Mouse (Mus musculus) neural tube, embryonic 14.5 days (tissue): Measurements from ENCODE around the gene Plekhm1. TPM values are rescaled to one million over a fixed set of nuclear protein-coding genes. Genes with fewer than 3 reads are reported as not detected.
"Not testable (repeated sequence)": the region's sequence is repeated elsewhere in the genome, so short reads cannot be mapped to it uniquely, and the experiment has no call there.

Experiments
- ATAC-seq: fragments of 200-750 bp; cut with Nextera tagmentation; 2 replicates; pipeline ENCODE4 v1.8.0; 2017; ENCODE audit warnings: low read depth, mild to moderate bottlenecking, moderate TSS enrichment, moderate library complexity
- H3K27ac ChIP-seq: fragments of 300-500 bp; sonication (generic); 2 replicates; pipeline ENCODE4 v1.5.1; 2014; ENCODE audit warnings: low read depth, mild to moderate bottlenecking, control low read depth, low read length, moderate library complexity, mixed read lengths
- H3K27me3 ChIP-seq: fragments of 300-500 bp; sonication (generic); 2 replicates; pipeline ENCODE4 v1.6.1; 2014; ENCODE audit warnings: low read length; ENCODE audit not compliant: control insufficient read depth, insufficient read depth
- H3K36me3 ChIP-seq: fragments of 300-500 bp; sonication (generic); 2 replicates; pipeline ENCODE4 v1.6.1; 2014; ENCODE audit warnings: low read length, mixed read lengths; ENCODE audit not compliant: control insufficient read depth, insufficient read depth
- H3K4me1 ChIP-seq: fragments of 300-500 bp; sonication (generic); 2 replicates; pipeline ENCODE4 v1.6.1; 2014; ENCODE audit warnings: low read length; ENCODE audit not compliant: control insufficient read depth, insufficient read depth
- H3K4me2 ChIP-seq: fragments of 300-500 bp; sonication (generic); 2 replicates; pipeline ENCODE4 v1.6.1; 2014; ENCODE audit warnings: mild to moderate bottlenecking, low read depth, low read length, control low read depth
- H3K4me3 ChIP-seq: fragments of 300-500 bp; sonication (generic); 2 replicates; pipeline ENCODE4 v1.5.1; 2014; ENCODE audit warnings: low read depth, low read length, control low read depth, mixed read lengths
- H3K9ac ChIP-seq: fragments of 300-500 bp; sonication (generic); replicated peaks from 2 replicates; pipeline ENCODE4 v1.6.1; 2014; ENCODE audit warnings: low read depth, mild to moderate bottlenecking, control low read depth, low read length, mixed read lengths
- H3K9me3 ChIP-seq: fragments of 300-500 bp; sonication (generic); 2 replicates; pipeline ENCODE4 v1.6.1; 2016; ENCODE audit warnings: low read length; ENCODE audit not compliant: control insufficient read depth
- WGBS: fragments of 180-500 bp; shearing (Covaris S2); extraction: QIAGEN DNeasy Blood & Tissue Kit; methylation state at CpG from one replicate; pipeline ENCODE4 v1.1.7; 2014; 5-methylcytosine and 5-hydroxymethylcytosine counted together
- polyA plus RNA-seq: library from polyadenylated mRNA; unstranded; fragments of >200 nt; fragmentation: Nextera tagmentation; extraction: Ambion mirVana; gene quantifications from 2 replicates; pipeline ENCODE4 v1.2.1, GENCODE M21; 2014

Gene Plekhm1
- polyA plus RNA-seq, 1 experiment from 2014 or later: 9.5 TPM

DNA sequence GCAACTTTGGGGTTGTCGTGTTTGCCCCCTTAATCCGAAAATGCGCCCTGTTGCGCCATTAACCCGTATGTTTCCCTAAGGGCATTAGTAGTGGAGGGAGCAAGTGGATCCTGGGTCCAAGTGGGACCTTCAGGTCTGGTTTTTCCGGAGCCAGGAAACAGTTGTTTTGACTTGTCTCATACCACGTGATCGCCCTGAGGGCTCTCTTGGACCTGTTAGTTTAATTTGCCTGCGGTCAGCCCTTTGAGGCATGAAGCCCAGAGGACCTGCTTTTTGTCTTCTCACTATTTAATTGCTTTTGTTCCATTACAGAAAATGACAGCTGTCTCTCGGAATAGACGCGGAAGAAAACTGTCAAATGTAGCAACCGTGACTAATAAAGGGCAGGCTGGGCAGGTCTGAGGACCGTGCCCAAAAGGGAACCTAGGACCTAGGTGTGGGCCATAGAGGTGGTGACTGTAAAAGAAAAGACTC is 500 bp upstream of the Plekhm1 start:
- H3K4me1 ChIP-seq: peaks cover 7% of the 10 kb centered on the region; the same call in 1 of the 2 replicates
- peak overlapping the region; percentile 49 for H3K9ac ChIP-seq
- H3K27me3 ChIP-seq: no peaks in the 10 kb centered on the region
- no peaks in the 10 kb centered on the region for H3K36me3 ChIP-seq
- no peaks in the 10 kb centered on the region for H3K9me3 ChIP-seq
- peak overlapping the region; percentile 67 for H3K4me2 ChIP-seq
- WGBS: 1% methylated on average over 14 of the region's 14 CpGs
- peak overlapping the region; percentile 45; the same call in 1 of the 2 replicates for H3K27ac ChIP-seq
- peak overlapping the region; percentile 62 for H3K4me3 ChIP-seq
- peak; percentile 57 for ATAC-seq

DNA sequence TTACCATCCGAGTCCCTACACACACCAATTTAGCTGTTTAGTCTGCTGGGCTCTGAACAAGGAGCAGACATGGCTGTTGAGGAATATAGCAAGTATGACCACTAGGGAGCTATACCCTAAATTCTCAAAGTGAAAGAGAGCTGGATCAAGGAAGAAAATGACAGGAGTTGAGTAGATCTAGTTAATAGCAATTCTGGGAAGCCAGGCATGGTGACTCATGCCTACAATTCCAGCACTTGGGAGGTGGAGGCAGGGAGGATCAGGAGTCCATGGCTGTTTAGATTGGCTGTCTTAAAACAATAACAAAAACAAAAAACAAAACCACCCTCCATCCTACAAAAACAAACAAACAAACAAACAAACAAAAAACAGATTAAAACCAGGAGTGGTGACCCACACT is 1.2 kb downstream of the Plekhm1 start:
- H3K4me1 ChIP-seq: peaks cover 7% of the 10 kb centered on the region; the same call in 1 of the 2 replicates
- H3K4me2 ChIP-seq: peak overlapping the region; percentile 67; the same call in 1 of the 2 replicates
- peak overlapping the region; percentile 62; the same call in 1 of the 2 replicates for H3K4me3 ChIP-seq
- H3K36me3 ChIP-seq: no peaks in the 10 kb centered on the region
- H3K9me3 ChIP-seq: no peaks in the 10 kb centered on the region
- H3K27ac ChIP-seq: no peak overlapping the region
- no peak for ATAC-seq
- H3K9ac ChIP-seq: no peak overlapping the region
- WGBS: 89% methylated on average over 1 of the region's 1 CpGs
- H3K27me3 ChIP-seq: no peaks in the 10 kb centered on the region

DNA sequence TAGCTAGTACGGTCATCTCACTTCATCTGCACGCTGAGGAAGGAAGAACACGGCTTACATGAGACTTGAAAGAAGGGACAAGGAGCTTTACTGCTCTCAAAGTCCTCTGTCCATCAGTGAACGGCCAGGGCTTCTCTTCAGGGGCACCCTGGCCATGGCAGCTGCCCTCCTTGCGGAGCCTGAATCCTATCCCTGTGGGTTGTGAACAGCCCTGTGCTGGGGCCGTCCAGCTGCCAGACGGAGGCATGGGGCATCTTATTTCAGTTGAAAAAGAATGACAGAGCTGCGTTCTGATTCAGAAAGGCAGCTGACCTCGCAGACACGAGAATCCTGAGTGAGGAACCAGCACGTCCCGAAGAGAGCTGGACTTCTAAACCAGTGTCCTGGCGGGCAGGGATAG is 3.6 kb downstream of the Plekhm1 start:
- ATAC-seq: no peak
- H3K4me1 ChIP-seq: peaks cover 7% of the 10 kb centered on the region; the same call in 1 of the 2 replicates
- no peaks in the 10 kb centered on the region for H3K27me3 ChIP-seq
- no peaks in the 10 kb centered on the region for H3K9me3 ChIP-seq
- 0 out of 2 replicates have a peak, but pooled peaks cover 3% of the 10 kb centered on the region for H3K36me3 ChIP-seq
- H3K27ac ChIP-seq: no peak overlapping the region
- no peak overlapping the region for H3K9ac ChIP-seq
- H3K4me3 ChIP-seq: no peak overlapping the region
- 92% methylated on average over 13 of the region's 13 CpGs for WGBS
- H3K4me2 ChIP-seq: no peak overlapping the region

DNA sequence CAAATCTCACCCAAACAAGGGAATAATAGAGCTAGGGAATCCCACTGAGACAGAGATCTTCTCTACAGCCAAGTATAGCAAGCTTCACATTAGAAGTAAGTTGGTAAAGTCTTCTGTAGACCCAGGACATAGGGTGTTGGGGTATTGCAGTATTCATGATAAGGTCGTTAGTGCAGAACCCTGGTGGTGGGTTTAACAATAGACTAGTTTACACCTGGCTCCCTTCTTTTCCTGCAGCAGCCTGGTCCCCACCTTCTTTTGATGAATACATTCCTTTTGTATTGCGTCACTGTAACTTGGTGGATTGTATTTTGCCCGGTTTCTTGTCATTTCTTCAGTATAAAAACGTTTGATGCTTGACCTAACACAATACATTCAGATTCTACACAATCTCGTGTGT is 5.4 kb downstream of the Plekhm1 start:
- H3K4me1 ChIP-seq, H3K27me3 ChIP-seq, H3K9ac ChIP-seq, H3K9me3 ChIP-seq, ATAC-seq, H3K27ac ChIP-seq, H3K4me2 ChIP-seq, H3K36me3 ChIP-seq, H3K4me3 ChIP-seq: not testable (repeated sequence)
- 63% methylated on average over 5 of the region's 5 CpGs for WGBS

DNA sequence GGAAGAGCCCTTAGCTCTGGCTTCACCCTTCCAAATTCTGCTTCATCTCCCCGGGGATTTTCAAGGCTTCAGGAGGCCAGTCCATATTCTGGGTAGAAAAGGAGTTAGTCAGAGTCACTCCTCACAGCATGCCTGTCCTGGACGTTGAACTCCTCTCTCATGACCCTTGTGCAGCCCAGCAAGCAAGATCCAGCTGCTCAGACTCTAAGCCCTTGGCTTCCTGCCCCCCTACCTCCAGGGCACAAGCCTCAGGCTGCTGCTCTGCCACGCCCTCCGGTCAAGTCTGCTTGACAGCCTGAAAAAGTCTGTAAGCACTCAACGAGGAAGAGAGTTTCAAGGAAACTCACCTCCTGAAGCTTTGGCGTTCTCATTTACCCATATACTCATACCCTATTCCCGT is 5.9 kb downstream of the Plekhm1 start:
- no peak overlapping the region for H3K27ac ChIP-seq
- H3K9ac ChIP-seq: no peak overlapping the region
- H3K27me3 ChIP-seq: no peaks in the 10 kb centered on the region
- no peak for ATAC-seq
- H3K4me1 ChIP-seq: peaks cover 4% of the 10 kb centered on the region; the same call in 1 of the 2 replicates
- H3K4me2 ChIP-seq: no peak overlapping the region
- 0 out of 2 replicates have a peak, but pooled peaks cover 3% of the 10 kb centered on the region for H3K36me3 ChIP-seq
- H3K9me3 ChIP-seq: no peaks in the 10 kb centered on the region
- WGBS: 85% methylated on average over 7 of the region's 7 CpGs
- H3K4me3 ChIP-seq: no peak overlapping the region

DNA sequence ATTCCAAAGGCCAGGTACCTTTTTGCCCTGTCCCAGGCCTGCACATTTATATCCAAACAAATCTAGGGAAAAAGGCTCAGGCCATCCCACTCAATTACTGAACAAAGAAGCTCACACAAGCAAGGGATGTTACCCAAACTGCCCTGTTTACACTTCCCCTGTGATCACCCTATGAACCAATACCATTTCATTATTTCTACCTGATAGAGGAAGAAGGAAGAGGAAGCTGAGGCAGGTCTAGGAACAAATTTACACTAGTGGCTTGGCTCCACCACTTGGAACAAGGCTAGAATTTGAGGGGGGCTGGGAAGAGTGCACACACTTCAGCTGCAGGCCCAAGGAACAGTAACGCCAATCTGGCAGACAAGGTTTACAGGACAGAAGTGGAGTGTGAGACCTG is 6.7 kb downstream of the Plekhm1 start:
- no peak overlapping the region for H3K27ac ChIP-seq

DNA sequence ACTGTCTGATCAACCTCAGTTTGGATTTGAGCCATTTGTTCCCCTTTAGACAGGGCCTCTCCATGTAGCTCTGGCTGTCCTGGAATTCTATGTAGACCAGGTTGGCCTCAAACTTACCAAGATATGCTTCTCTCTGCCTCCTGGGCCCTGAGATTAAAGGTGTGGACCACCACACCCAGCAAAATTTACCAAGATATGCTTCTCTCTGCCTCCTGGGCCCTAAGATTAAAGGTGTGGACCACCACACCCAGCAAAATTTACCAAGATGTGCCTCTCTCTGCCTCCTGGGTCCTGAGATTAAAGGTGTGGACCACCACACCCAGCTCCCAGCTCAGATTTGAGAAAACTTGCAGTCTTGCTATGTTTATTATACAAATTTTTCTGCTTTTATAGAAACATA is 7.9 kb downstream of the Plekhm1 start:
- Histone ChIP-seq H3K27me3 (no peaks in the 10 kb centered on the region), H3K4me1 (no peaks in the 10 kb centered on the region), H3K4me3 (no peak overlapping the region), H3K9me3 (no peaks in the 10 kb centered on the region), H3K9ac (no peak overlapping the region), H3K36me3 (0 out of 2 replicates have a peak, but pooled peaks cover 3% of the 10 kb centered on the region), H3K4me2 (no peak overlapping the region), H3K27ac (no peak overlapping the region)
- ATAC-seq: no peak

More for the DNA sequence above, 6.7 kb downstream of the Plekhm1 start:
- Histone ChIP-seq H3K9me3 (no peaks in the 10 kb centered on the region), H3K4me3 (no peak overlapping the region), H3K4me2 (no peak overlapping the region), H3K36me3 (0 out of 2 replicates have a peak, but pooled peaks cover 3% of the 10 kb centered on the region), H3K4me1 (no peaks in the 10 kb centered on the region), H3K27me3 (no peaks in the 10 kb centered on the region), H3K9ac (no peak overlapping the region)
- ATAC-seq: no peak
- 88% methylated on average over 1 of the region's 1 CpGs for WGBS

DNA sequence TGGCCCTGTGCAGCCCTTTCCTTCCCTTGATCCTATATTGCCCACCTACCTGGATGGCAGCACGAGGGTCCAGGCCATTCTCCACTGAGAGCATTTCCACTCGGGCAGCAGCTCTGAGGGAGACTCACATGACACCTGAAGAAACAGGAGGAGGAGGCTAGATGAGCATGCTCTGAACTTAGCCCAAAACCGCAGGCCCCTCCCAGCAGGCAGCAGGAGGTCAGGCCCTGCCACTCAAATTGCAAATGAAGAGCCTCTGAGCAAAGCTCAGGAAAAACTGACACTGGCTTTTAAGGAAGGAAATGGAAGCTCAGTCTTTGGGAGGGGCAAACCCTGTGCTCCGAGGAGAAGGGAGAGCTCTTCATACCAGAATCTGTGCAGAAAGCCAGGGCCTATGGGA is 8.7 kb downstream of the Plekhm1 start:
- 0 out of 2 replicates have a peak, but pooled peaks cover 3% of the 10 kb centered on the region for H3K36me3 ChIP-seq
- H3K4me1 ChIP-seq: no peaks in the 10 kb centered on the region
- H3K27ac ChIP-seq: no peak overlapping the region
- WGBS: 68% methylated on average over 4 of the region's 4 CpGs
- no peaks in the 10 kb centered on the region for H3K27me3 ChIP-seq
- no peak overlapping the region for H3K9ac ChIP-seq
- no peaks in the 10 kb centered on the region for H3K9me3 ChIP-seq
- H3K4me2 ChIP-seq: no peak overlapping the region
- no peak for ATAC-seq
- H3K4me3 ChIP-seq: no peak overlapping the region

DNA sequence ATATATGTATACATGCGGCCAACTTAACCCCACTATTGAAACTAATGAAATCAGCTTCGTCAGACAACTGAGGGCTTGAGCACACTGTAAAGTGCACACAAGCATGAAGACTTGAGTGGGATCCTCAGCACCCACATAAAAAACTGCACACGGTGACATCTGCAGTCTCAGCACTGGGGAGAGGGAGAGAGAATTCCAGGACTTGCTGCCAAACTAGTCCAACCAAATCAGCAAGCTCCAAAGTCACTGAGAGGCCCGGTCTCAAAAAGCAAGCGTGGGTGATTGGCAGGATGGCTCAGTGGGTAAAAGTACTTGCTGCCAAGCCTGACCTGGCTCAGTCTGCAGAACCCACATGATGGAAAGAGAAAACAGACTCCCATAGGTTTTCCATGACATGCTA is 9.7 kb downstream of the Plekhm1 start:
- Histone ChIP-seq H3K36me3 (0 out of 2 replicates have a peak, but pooled peaks cover 3% of the 10 kb centered on the region), H3K4me2 (no peak overlapping the region), H3K9me3 (no peaks in the 10 kb centered on the region), H3K27ac (no peak overlapping the region), H3K4me1 (no peaks in the 10 kb centered on the region), H3K9ac (no peak overlapping the region), H3K4me3 (no peak overlapping the region), H3K27me3 (no peaks in the 10 kb centered on the region)
- ATAC-seq: no peak
- WGBS: 90% methylated on average over 5 of the region's 5 CpGs
